Mouse (Mus musculus) bone marrow macrophage, adult 2 months (primary cell): ENCODE measurements around the gene Snrk. TPM values are rescaled to one million over a fixed set of nuclear protein-coding genes. Genes with fewer than 3 reads are reported as not detected.

ENCODE experiments used
- H3K27ac ChIP-seq: 2 replicates; pipeline ENCODE4 v1.5.1; 2012; ENCODE audit warnings: low read depth, low read length; ENCODE audit not compliant: insufficient read depth
- H3K4me1 ChIP-seq: 2 replicates; pipeline ENCODE4 v1.6.1; 2012; ENCODE audit warnings: low read length; ENCODE audit not compliant: control insufficient read depth, insufficient read depth
- H3K4me3 ChIP-seq: 2 replicates; pipeline ENCODE4 v1.5.1; 2012; ENCODE audit warnings: mild to moderate bottlenecking, low read length, moderate library complexity; ENCODE audit not compliant: insufficient read depth
- CTCF ChIP-seq: IDR thresholded peaks from 2 replicates; pipeline ENCODE4 v1.5.1; 2012; ENCODE audit warnings: low read depth, mild to moderate bottlenecking, low read length, moderate library complexity
- POLR2A ChIP-seq: IDR thresholded peaks from 2 replicates; pipeline ENCODE4 v1.6.1; 2012; ENCODE audit warnings: mild to moderate bottlenecking, low read depth, low read length, borderline replicate concordance
- polyA plus RNA-seq: library from polyadenylated mRNA; stranded (reverse); fragments of >200 nt; gene quantifications from 2 replicates; pipeline ENCODE4 v1.2.4, GENCODE M21; 2012; ENCODE audit not compliant: missing spikeins, insufficient read depth, insufficient read length

Snrk gene
- polyA plus RNA-seq, 1 experiment, result 26.1 TPM

DNA sequence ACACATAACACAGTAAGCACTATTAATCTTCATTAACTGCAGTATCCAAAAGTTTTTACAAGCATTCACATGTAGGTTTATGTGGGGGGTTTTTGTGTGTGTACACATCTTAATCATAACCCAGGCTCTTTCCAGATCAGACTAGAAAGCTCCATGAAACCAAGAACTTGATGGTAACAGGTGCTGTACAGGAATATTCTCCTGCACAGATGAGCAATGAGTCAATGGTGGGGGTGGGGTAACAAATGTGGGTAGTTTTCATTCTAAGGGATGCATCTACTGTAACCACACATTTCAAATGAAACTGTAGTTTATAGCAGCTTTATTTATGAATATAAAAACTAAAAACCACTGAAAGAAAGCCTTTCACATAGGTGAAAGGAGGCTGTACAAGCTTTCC lies 98.1 kb downstream of the Snrk start:
- no peak overlapping the region for H3K4me3 ChIP-seq
- H3K4me1 ChIP-seq, result no peaks in the 10 kb centered on the region; the same call in 1 of the 2 replicates
- no peak for TF ChIP-seq CTCF
- TF ChIP-seq POLR2A, result no peak
- H3K27ac ChIP-seq, result no peak overlapping the region

DNA sequence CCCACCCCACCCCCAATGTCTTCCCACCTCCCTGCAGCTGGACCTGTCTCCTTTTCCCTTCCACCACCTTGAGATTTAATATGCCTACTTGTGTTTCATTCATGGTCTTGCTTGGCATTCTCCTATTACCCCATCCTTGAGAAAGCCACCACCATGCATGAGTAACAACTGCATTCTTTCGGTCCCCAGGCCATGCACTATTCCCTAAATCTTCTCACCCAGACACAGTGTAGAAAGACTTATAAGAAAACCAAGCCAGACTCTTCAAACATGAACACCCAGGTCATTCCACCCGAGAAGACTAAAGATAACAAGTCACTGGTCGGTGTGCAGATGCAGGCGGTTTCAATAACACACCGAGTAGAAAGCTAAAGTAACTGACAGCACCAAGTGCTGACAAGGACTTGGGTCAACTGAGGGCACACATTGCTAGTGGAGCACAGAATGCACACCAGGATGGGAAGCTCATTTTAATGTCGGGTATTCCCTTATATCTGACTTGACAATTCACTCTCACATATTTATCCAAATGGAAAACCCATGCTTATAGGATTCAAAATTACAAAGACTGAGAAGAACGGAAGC lies 100.0 kb downstream of the Snrk start:
- Histone ChIP-seq H3K4me1 (no peaks in the 10 kb centered on the region; the same call in 1 of the 2 replicates), H3K4me3 (no peak overlapping the region), H3K27ac (no peak overlapping the region)
- TF ChIP-seq POLR2A, result no peak
- TF ChIP-seq CTCF, result no peak

Other genes with a start within 250 kb of the Snrk start
- gene Ackr2, start 218.9 kb upstream of the Snrk start, polyA plus RNA-seq, result not detected in 2 replicates
- not detected in 2 replicates for gene Cyp8b1, start 201.0 kb upstream of the Snrk start, polyA plus RNA-seq
- not detected in 2 replicates for gene Fam198a, start 166.3 kb upstream of the Snrk start, polyA plus RNA-seq
- 1.8 and 2.5 TPM in 2 replicates for gene Pomgnt2, start 120.2 kb upstream of the Snrk start, polyA plus RNA-seq
- gene Ano10, start 177.2 kb downstream of the Snrk start, polyA plus RNA-seq, result 24.7 and 25.1 TPM in 2 replicates
- gene Abhd5, start 234.3 kb downstream of the Snrk start, polyA plus RNA-seq, result 31.6 and 40.5 TPM in 2 replicates